Mouse (Mus musculus) ES-CJ7 (cell line): ENCODE results near the gene Magix.

ENCODE experiments used
- DNase-seq: peaks from one replicate; pipeline ENCODE4 v3.0.0; 2011; ENCODE audit warnings: low read depth, low spot score

Gene Magix

DNA sequence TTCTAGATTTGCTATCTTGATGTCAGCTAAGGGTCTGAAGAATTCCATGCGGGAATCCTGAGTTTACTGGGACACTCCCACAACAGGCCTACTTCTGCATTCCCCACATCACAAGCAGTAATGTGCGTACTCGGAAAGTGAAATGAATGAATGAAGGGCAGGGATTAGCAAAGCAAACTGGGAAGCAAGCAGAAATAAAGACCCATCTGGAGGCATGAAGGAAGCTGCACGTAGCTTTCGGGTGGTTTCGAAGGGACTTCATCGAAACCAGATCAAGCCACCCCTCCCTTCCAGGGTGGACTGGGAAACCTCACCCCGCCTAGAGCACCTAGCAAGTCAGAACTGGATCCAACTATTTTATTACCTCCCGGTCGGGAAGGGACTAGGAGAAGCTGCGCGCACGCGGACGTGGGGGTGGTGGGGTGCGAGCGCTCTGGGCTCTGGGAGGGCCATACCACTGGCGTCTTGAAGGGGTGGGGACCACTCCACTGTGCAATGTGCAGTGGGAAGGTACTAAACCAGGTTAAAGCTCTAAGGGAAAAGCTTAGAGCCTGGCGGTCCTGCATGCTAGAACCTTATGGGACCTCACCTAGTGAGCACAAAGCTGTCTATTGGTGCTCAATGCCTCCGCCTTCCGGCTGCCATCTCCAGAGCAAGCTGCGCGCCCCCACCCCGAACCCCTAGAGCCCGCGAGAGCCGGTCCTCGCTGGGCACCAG is 6.6 kb downstream of the Magix start:
- DNase-seq = peak; percentile 80

GRCm38 (mm10) chrX:7673578-7674281 is 7.3 kb downstream of the Magix start:
- peak; percentile 70 for DNase-seq

GRCm38 (mm10) chrX:7672739-7673138 is 8.3 kb downstream of the Magix start:
- DNase-seq = no peak

- DNase-seq = peak; percentile 37
Observed at GRCm38 (mm10) chrX:7670921-7671623, 10.0 kb downstream of the Magix start, which contains the start of gene Plp2. Plp2 (minus strand) TSS chrX:7671390.

DNA sequence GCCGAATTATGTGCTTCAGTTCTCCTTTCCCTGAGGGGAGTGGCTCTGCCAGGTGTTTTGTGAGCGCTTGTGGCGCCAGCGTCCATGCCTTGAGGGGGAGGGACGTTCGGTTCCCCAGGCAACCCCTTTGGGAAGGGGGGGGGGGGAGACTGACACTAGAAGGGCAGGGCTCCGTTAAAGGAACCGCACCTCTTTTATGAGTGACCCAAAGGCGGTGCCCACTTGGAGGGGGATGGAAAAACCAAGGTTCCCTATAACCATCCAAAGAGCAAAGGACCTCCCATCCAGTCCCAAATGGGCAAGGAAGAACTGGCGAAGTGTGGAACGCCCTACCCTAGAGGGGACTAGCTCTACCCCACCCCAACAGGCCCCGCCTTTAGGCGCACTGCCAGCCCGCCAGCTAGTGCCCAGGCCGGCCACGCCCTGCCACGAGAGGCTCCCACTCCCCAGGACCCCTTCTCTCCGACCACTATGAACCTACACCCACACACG is 10.6 kb downstream of the Magix start:
- peak; percentile 75 for DNase-seq

DNA sequence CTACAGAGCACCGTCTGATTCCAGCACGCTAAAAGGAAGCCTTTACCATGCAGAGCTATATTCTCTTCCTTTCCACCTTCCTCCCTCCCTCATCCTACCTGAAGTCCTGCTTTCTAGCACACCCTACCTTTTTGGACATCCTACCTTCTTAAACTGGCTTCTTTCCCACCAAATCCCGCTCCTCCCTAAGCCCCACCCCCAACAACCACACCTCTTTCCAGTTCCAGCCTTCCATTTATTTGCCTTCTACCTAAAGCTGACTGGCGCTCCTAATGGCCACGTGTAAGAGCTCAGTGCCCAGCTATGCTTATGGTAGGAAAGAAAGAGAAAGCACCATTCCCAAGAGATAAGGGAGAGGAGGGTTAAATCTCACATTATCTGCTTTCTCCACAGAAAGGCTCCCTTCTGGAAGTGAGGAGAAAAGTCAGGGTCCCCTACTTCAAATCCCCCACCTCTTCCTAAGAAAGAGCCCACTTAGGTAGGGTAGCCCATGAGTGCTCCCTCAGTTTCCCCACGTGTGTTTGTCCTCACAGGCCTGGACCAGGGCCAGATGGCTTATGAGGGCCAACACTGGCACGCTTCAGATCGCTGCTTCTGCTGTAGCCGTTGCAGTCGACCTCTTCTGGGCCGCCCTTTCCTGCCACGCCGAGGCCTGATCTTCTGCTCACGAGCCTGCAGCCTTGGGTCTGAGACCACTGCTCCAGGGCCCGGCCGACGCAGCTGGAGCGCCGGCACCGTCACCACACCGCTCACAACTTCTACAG is 15.1 kb downstream of the Magix start:
- peak; percentile 25 for DNase-seq

DNA sequence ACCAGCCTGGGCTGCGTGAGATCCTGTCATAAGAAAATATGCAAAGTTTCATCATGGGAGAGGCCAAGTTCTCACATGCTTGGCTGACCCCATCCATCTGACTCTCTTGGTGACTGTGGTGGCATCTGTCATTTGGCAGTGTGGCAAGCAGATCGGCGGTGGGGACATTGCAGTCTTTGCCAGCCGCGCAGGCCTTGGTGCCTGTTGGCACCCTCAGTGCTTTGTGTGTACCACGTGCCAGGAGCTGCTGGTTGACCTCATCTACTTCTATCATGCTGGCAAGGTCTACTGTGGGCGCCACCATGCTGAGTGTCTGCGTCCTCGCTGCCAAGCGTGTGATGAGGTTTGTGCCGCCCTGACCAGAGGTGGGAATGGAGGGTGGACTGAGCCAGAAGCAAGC is 16.3 kb downstream of the Magix start:
- no peak for DNase-seq

- no peak for DNase-seq
Observed at GRCm38 (mm10) chrX:7662936-7663335, 18.1 kb downstream of the Magix start.

DNA sequence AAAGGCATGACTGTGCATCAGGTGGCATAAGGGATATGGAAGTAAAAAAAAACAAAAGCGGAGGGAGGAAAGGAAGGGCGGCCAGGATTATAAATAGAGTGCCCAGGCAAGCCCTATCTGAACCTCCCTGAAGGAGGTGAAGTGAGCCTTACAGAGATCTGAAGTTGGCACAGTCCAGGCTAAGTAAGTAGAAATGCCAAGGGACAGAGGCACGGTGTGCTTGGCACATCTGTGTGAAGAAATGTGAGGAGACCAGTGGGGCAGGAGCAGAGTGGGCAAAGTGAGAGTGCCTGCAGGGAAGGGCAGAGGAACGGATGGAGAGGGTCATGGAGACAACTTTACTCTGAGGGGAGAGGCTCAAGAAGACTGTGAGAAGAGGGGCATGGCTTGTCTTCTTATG is 20.0 kb downstream of the Magix start:
- no peak for DNase-seq

- peak; percentile 25 for DNase-seq
Observed at GRCm38 (mm10) chrX:7658785-7659589, 22.1 kb downstream of the Magix start.

DNA sequence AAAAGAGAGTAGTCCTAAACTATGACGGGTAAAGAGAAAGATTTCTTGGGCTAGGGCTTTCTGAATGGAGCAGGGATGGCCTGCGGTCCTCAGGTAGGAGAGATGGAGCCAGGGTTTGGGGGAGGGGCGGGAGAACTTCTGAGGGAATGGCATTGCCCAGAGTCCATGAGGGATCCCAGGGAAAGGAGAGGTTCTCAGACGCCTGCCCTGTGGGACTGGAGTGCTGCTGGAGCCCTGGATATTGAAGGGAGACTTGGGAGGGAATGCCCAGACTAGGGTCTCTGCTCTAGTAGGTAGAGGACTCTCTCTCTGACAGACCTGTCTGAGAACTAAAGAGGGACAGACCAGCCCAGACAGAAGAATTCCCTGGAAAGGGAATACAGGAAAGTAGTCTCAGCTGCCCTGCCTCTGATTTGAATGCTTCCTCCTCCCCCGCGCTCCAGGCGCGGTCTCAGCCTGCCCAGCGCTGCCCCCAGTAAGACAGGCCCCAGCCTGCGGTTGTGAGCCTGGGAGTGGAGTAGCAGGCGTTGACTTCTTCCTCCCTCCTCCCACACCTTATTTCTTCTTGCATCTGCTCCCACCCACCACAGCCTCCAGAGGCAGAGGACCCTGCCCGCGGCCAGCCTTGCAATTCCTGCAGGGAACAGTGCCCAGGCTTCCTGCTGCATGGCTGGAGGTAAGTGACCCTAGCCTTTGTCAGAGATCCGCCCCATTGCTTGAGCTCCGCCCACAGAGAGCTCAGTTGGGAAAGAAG is 22.8 kb downstream of the Magix start:
- peak; percentile 31 for DNase-seq

- peak; percentile 30 for DNase-seq
Observed at GRCm38 (mm10) chrX:7657221-7657639, 23.8 kb downstream of the Magix start, which contains the start of gene Prickle3. Prickle3 (plus strand) TSS chrX:7657260.

GRCm38 (mm10) chrX:7648671-7649304 is 32.3 kb downstream of the Magix start:
- DNase-seq = peak; percentile 97

GRCm38 (mm10) chrX:7645349-7645748 is 35.7 kb downstream of the Magix start:
- peak; percentile 78 for DNase-seq

- DNase-seq = peak; percentile 25
Observed at GRCm38 (mm10) chrX:7640785-7641184, 40.3 kb downstream of the Magix start.

DNA sequence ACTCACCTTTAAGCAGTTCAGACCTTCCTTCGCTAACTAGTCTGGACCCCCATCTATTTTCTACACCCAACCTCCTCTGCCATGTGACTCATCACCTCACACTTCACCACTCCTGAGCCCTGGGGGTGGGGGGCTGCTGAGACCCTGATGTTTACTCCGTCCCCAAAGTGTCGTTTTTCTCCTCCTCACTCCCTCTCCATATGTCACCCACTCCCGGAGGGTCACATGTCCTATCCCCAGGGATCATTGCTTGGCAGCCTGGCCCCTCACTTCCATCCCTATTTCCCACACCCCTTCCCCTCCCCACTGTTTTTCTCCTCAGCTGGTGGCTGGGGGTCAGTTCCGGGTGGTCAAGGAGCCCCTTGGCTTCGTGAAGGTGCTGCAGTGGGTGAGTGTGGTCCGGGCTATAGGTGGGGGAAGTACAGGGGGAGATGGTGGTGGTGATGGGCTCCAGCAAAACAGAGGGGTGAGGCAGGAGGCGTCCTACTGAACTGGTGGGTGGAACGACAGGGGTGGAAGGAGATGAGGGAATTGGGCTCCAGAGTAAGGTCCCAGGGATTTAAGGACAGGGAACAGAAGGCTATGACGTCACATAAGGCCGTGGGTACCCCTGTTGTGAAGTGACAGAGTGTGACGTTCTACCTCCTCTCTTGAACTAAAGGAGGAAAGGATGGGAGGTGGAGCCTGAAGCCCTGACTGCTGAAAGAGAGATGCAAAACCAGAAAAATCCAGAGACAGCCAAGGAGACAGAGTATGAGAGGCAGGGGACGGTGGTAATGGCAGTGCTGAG is 41.3 kb downstream of the Magix start:
- no peak for DNase-seq

DNA sequence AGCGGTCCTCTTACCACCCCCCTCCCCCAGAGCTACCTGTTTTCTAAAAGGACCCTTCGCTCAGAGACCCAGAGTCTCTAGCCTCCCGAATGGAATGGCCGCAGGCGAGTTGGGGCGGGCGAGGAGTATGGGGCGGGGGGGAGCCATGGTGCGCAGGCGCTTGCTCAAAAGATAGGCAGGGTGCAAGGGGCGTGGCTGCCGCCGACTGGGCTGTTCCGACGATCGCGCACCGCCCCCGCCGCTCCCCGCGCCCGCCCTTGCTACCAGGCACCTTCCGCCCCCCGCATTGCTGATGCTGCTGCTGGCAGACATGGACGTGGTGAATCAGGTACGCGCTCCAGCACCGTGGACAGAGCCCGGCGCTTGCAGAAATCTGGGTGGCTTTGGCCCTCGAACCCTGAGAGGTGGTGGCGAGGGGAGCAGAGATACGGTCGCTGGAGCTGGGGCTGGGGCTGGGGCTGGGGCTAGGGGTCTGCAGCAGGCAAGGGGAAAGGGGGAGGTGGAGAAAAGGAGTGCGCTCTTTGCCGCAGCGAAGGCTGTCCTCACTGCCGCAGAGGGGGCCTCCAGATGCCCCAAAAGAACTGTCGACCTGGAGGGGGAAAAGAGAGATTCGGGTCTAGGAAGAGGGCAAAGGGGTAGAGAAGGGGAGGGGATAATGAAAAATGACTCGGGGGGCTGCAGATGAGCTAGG is 42.5 kb downstream of the Magix start, which contains the start of gene Syp:
Gene Syp (plus strand): TSS at position 71 of the 691 bp plus-strand sequence.
- peak; percentile 90 for DNase-seq

GRCm38 (mm10) chrX:7635101-7635500 is 46.0 kb downstream of the Magix start:
- DNase-seq = no peak
